ENCODE assay signal across 21 mouse cellular contexts in genomic region chr2:102828381-102828780, GRCm38 (mm10).
A peak's percentile ranks its signal among the peaks of the same experiment; 100 is the strongest.
DNase-seq lines count a peak whose midpoint lies in the region; ATAC-seq and TF ChIP-seq lines count a peak whose summit lies in the region.
"Had no signal": no experiment of that assay in that cellular context is flagged by ENCODE, and none has a peak within 500 bp of the region (broad histone marks: within the 10 kb centered on the region; RNA-seq: fewer than 3 reads in every experiment).

No protein-coding gene starts in this region.

- H3K4me2 ChIP-seq in intestine, postnatal 0 days (replicated peaks; ENCODE audit: low read depth) = no peak overlapping the region
- H3K4me2 ChIP-seq: embryonic facial prominence, embryonic 15.5 days; forebrain, embryonic 15.5 days; heart, embryonic 11.5 days; heart, embryonic 15.5 days; hindbrain, embryonic 13.5 days had no signal

- no peaks in the 10 kb centered on the region for H3K4me1 ChIP-seq in intestine, postnatal 0 days (replicated peaks; ENCODE audit: control insufficient read depth, insufficient read depth, low read length)
- H3K4me1 ChIP-seq: embryonic facial prominence, embryonic 15.5 days; forebrain, embryonic 15.5 days; heart, embryonic 15.5 days; hindbrain, embryonic 13.5 days had no signal

- no peak overlapping the region for H3K4me3 ChIP-seq in intestine, postnatal 0 days (ENCODE audit: low read depth, low read length)
- H3K4me3 ChIP-seq: embryonic facial prominence, embryonic 15.5 days; forebrain, embryonic 15.5 days; heart, adult 2 months; heart, embryonic 15.5 days; hindbrain, embryonic 13.5 days had no signal

- no peak overlapping the region for H3K9ac ChIP-seq in intestine, postnatal 0 days (ENCODE audit: low read depth, low read length)
- H3K9ac ChIP-seq: embryonic facial prominence, embryonic 15.5 days; forebrain, embryonic 15.5 days; heart, embryonic 15.5 days; hindbrain, embryonic 13.5 days had no signal

- no peaks in the 10 kb centered on the region for H3K9me3 ChIP-seq in intestine, postnatal 0 days (ENCODE audit: control insufficient read depth)
- H3K9me3 ChIP-seq: embryonic facial prominence, embryonic 15.5 days; forebrain, embryonic 15.5 days; heart, embryonic 15.5 days; hindbrain, embryonic 13.5 days had no signal

- no peaks in the 10 kb centered on the region; the same call in 1 of the 2 replicates for H3K36me3 ChIP-seq in intestine, postnatal 0 days (ENCODE audit: control insufficient read depth, insufficient read depth)
- H3K36me3 ChIP-seq: forebrain, embryonic 15.5 days; hindbrain, embryonic 13.5 days had no signal

- 41% methylated on average over 7 of the region's 7 CpGs for WGBS in intestine, postnatal 0 days

- no peak for TF ChIP-seq CTCF in intestine, postnatal 0 days (IDR thresholded peaks at IDR 0.05; ENCODE audit: low read depth)

- ATAC-seq in intestine, postnatal 0 days = peak; percentile 42; the same call in 1 of the 2 replicates
- ATAC-seq: forebrain, embryonic 15.5 days; hindbrain, postnatal 0 days had no signal

- no peaks in the 10 kb centered on the region for H3K27me3 ChIP-seq in intestine, postnatal 0 days (replicated peaks; ENCODE audit: control insufficient read depth, insufficient read depth, low read length)
- H3K27me3 ChIP-seq: CH12.LX; embryonic facial prominence, embryonic 15.5 days; forebrain, embryonic 15.5 days; heart, embryonic 15.5 days; hindbrain, embryonic 13.5 days had no signal

- H3K27ac ChIP-seq in intestine, postnatal 0 days (ENCODE audit: low read depth, low read length) = no peak overlapping the region
- H3K27ac ChIP-seq: embryonic facial prominence, embryonic 15.5 days; forebrain, embryonic 15.5 days; heart, adult 2 months; heart, embryonic 15.5 days; hindbrain, embryonic 13.5 days; hindbrain, postnatal 0 days had no signal

- peak; percentile 69 for DNase-seq in adrenal gland, adult 2 months
- no peak for DNase-seq in adrenal gland, postnatal 4 days (ENCODE audit: low spot score in 2 of 2)
- DNase-seq in 3T3-L1 (ENCODE audit: low read depth, low spot score) (peak; percentile 76), MN1 (ENCODE audit: low spot score) (no peak)
- peak; percentile 26 to 43 for DNase-seq in adrenal gland, postnatal 36 days
- DNase-seq in right cerebral cortex, postnatal 4 days = no peak
- DNase-seq in spleen, postnatal 14 days (ENCODE audit: low spot score in 2 of 2) = no peak
- DNase-seq: cerebellum, adult 18-20 months; cerebellum, postnatal 10 days; gastrocnemius, postnatal 10 days; heart, adult 2 months; heart, postnatal 14 days; kidney, adult 8-10 months had no signal

Comparison
In these comparisons a context has a peak if more than half of its experiments do, and no peak if none do; other contexts are left out.
1. DNase-seq: peak in adrenal gland, adult 2 months (single experiment), 3T3-L1 (single experiment) and adrenal gland, postnatal 36 days (2 of 2); none in adrenal gland, postnatal 4 days (0 of 2), right cerebral cortex, postnatal 4 days (single experiment), MN1 (single experiment) and spleen, postnatal 14 days (0 of 2).